Mouse (Mus musculus) CD8-positive naive resting alpha-beta T cell, adult 2 months (primary cell): ENCODE results near the gene Mest.

Experiments used
- DNase-seq, 2 experiments: peaks; one replicate each; pipeline ENCODE4 v3.0.0; 2022; ENCODE audit warnings: low read depth in 2 of 2, low spot score in 2 of 2

Gene Mest

DNA sequence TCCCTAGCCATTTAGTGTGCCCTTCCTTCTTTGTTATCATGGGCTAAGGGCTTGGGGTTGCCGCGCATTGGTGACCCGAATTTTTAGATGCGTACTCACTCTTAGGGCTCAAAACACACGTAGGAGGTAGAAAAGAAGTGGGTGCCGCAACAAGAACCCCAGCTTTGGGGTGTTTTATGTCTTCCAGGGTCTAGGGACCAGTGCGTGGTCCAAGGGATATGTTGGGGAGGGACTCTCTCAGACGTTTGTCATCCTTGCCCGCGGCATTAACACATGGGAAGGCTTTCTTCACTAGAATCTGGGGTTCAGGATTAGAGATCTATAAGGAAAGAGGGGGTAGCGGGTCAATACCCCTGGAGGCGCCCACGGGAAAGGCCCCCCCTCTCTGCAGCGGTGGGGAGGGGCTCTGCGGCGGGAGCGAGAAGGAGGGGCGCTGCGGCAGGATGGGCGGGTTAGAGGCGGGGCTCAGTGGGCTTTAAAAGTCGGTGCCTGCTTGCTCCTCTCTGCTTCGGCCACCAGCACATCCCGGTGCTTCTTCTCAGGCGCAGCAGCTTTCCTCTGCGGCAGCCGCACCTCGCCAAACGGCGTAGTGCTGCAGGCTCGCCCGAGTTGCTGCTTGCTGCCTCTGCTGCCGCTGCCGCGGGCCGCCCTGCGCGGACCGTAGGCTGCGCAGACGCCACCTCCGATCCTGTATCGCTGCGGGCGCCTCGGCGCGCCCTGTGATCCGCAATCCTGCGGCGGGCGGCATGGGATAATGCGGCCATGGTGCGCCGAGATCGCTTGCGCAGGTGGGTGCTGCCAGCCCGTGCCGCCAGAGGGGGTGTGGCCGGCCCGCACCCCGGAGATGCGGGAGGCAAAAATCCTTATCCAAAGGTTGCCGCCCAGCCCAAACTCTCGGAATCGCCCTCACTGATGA, 14.5 kb downstream of the Mest start:
- peak in 1 of 2 experiments; percentile 8 for DNase-seq

DNA sequence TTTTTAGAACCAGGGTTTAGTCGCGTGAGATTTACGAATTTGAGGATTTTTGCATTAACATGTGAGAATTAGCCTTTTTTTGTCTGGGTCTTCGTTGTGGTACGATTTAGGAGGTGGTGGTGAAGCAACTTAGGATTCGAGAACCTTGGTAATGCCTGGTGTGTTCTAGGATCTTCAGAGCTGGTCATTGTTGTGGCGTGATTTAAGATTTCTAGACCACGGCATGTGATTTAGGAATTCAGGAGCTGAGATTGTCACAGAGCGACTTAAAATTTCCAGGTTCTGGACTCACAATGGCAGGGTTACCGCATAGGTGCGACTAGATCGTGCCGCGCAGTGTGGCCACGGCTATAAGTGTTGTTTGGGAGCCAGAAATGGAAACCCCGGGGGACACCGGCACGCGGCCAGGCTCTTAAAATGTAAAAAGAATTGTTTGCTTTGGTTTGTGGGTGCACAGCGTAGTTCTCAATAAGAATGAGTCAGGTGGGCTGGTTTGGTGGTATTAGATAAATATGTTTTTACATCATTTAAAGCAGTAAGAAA, 15.2 kb downstream of the Mest start:
- DNase-seq, result no peak

DNA sequence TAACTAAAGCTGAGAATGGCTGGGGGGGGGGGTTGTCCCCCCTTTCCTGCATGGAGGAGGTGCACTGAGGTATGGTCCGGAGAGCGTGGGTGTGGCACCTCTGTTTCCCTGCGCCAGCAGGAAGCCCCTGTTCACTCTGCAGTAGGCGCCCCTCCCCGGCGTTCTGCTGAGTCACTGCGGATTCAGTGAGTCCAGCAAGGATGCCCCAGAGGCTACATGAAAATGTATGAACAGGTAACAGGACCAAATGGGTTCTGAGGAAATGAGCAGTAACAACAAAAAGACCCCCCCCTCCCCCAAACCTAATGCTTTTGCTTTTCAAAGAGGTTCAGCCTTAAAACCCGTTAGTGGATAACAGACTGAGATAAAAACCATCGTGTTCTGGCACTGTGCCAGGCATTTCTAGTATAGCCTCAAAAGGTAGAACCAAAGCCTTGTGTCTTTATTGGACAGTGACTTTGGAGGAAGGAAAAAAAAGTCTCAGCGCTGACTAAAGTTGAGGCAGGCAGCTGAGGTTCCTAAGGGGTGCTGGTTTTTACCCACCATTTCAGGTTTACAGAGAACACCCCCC, 15.9 kb downstream of the Mest start:
- DNase-seq, result no peak

DNA sequence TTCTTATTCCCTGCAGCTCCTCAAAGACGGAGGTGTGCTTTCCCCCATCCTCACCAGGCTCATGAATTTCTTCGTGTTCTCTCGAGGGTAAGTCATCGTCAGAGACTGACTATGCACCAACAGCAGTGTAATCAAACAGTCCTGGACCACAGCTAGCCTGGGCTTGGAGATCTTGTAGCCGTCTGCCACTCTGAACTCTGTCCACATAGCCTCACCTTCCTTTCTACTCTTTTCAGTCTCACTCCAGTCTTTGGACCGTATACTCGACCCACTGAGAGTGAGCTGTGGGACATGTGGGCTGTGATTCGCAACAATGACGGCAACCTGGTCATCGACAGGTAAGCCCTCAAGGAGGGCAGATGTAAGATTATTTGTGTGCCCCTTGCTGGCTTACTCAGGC, 21.5 kb downstream of the Mest start:
- DNase-seq, result no peak

DNA sequence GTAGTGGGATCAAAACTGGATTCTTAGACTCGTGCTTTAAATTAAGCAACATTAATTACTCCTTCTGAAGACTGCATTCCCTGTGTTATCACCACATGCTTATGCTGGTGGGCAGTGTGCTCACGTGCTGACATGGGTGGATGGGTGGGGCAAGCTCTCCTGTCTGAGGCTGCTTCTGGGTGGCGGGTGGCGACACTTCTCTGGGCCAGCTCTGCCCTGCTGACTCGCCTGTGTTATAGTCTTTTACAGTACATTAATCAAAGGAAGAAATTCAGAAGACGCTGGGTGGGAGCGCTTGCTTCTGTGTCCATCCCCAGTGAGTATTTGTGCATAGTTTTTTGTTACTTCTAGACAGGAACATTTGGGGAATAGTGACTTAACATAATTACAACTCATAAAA, 22.2 kb downstream of the Mest start:
- DNase-seq, result no peak

DNA sequence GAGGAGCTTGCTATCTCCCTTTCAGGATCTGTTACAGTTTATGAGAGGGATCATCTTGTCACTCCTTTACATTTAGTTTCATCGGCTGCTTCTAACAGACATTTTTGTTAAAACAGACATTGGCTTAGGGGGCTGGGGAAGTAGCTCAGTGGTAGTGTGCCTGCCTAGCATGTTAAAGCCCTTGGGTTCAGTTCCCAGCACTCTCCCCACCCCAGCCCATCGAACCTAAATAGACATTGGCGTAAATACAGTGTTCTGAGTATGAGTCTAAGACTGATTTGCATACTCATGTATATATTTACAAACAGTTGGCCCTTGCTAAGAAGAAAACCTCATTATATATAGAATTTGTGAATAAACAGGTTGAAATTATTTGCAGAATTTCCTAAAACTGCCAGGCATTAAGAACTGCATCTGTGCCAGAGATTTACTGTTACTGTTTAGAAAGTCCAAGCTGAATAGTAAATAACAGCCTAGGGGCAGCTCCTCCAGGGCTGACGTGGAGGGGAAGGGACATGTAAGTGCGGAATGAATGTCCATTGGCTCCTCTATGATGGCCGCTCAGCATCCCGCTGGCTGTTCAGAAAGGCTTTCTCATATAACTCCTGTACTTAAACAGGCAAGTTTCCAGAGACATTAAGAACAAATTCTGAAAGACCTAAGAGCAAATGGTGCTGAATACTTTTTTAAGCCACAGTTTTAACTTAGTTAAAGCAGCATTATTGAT, 24.4 kb downstream of the Mest start:
- DNase-seq, result no peak

DNA sequence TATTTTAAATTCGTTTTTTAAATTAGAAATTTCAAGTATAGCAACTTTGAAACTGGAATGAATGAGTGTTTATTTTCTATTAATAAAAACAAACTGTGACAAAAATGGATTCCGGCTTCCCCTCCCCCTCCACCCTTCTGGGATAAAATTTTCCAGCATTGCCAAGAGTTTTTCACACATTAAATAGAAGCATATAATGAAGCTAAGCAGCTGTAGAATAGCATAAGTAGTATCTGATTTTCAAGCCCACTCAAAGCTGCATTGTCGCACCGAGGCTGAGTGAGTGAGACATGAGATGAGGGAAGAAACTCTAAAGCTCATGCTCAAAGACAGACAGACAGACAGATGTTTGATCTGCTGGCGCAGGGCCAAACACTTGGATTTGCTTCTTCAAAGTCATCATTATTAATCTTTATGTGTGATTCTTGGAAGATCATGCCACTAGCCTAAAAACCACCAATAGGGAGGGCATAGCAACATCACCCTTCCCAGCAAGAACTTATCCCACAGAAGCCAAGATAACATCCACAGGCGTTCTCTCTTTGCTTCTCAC, 25.1 kb downstream of the Mest start:
- DNase-seq, result no peak

DNA sequence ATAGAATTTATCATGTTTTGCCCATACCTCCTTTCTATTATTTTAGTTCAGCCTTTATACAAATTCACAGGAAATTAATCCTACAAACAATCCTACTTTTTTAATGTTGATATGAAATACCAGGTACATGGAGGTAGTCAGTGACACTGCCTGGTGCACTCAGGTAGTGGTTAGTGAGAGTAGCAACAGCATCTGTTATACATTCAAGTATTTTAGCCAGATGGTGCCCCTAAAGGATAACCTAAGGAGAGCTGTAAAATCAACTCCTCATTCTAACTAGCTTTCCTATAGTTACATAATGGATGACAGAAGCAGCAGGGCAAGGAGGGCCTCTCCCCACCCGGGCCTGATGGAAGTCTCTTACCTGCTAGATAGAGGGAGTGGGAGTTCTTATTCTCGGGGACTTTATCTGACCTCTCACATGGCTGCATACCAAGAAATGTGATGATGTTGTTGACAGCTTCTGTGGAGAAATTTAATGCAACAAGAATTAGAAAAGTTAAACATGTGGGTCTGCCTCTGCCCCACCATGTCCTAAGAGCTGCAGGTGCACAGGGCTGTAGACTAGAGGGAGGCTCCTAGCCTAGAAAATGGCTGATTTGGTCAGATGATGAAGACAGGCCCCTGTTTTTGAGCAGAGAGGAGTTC, 25.8 kb downstream of the Mest start:
- no peak for DNase-seq

DNA sequence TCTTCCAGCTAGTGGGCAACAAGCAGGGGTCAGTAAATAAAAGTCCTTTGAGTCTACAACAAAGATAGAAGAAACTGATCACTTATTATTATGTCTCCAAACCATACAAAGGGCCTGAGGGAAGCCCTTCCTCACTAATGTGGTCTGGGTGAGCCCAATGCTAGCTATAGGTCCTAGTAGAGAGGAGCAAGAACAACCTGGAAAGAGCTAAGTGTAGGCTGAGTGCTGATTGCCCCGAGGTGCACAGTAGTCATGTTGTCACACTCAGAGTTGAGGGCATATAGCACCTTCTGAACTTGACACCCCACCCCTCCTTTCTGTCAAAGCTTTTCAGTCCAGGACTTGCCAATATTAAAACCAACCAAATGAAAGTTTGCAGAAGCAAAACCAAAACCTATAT, 26.5 kb downstream of the Mest start:
- DNase-seq, result no peak

DNA sequence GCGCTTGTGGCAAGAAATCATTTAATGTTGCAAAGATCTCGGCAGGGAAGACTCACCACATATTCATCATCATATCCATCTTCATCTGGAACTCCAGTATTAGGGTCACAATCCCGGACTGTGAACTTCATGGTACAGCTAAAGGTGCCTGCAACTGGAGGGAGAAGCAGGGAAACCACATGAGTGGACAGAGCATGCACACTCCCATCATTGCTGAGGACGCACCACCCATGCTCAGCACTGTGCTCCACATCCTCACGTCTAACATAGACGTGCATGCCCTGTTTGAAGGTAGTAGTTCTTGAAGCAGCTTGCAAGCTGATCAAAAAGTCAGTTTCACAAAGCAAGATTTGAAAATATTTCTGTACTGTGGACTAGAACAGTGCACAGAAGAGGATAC, 27.1 kb downstream of the Mest start:
- no peak for DNase-seq

DNA sequence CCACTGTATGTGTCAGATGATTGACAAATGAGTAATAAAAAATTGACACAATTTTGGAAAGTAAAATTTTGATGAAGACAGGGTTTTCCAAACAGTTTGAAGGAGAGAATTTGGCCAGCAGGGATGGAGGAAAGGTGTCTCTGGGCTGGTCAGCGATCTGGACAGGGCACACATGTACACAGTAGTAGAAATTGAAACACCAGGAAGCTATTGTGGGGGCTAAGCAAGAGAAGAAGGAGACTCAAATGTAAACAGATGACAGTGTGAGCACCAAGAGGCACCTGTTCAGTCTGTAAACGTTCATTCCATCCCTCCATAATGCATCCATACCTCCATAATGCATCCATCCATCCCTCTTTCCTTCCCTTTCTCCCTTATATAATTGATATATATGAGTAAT, 27.9 kb downstream of the Mest start:
- DNase-seq, result no peak
